Mouse (Mus musculus) kidney, adult 8-10 months (tissue): ENCODE results near the gene Flnb.
A peak's percentile ranks its signal among the peaks of the same experiment; 100 is the strongest.

Experiments used
- DNase-seq, 2 experiments: peaks; one replicate each; pipeline ENCODE4 v3.0.0; 2022

Gene Flnb

DNA sequence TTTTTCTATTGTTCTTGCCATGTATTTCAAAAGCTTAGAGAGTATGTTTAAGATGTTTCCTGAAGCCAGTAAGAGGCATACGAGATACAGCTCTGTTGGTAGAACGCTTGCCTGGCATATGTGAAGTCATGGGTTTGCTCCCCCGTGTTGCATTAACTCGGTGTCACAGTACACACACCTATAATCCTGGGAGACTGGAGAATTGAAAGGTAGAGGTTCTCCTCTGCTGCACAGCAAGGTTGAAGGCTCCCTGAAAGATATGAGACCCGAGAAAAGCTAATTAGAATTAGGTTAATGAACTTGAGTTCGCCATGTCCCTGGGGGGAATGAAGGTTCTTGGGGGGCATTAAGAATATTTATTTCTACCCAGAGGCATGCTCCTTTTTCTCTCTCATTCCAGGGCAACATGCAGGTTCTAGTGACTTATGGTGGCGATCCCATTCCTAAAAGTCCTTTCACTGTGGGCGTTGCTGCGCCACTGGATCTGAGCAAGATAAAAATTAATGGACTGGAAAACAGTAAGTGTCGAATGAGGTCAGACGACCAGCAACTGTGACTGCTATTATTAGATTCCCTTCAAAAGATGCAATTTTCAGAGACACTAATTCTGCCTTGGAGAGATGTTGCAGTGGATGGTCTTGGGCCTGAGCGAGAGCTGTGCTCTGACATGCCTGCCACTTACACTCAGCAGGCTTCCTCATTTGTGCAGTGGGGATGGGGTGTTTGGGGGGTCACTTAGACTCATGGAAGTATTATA is 83.9 kb downstream of the Flnb start:
- peak; percentile 28 to 29 for DNase-seq

DNA sequence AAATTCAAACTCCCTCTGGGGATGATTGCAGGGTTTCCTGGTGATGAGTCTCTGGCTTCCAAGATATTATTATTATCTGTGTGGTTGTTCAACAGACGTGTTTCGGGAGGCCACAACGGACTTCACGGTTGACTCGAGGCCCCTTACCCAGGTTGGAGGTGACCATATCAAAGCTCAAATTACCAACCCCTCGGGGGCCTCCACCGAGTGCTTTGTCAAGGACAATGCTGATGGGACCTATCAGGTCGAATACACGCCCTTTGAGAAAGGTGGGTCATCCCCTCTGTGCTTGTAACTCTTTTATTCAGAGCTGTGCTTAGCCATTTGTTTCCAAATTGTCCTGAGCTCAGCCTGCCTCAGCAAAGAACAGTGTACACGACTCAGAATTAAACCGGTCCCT is 89.3 kb downstream of the Flnb start:
- no peak for DNase-seq

DNA sequence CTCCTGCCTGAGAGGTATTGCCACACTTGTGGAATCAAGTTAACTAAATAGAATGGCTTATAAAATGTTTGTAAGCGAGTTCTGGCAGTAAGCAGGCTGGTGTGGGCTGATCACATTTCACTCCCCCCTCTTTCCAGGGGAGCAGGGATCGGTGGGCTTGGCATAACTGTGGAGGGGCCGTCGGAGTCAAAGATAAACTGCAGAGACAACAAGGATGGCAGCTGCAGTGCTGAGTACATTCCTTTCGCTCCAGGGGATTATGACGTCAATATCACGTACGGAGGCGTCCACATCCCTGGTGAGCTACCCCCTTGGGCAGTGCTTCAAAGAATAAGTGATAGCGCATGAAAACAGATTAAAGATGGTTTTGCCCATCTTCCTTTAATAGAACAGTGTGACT is 91.7 kb downstream of the Flnb start:
- DNase-seq = no peak

DNA sequence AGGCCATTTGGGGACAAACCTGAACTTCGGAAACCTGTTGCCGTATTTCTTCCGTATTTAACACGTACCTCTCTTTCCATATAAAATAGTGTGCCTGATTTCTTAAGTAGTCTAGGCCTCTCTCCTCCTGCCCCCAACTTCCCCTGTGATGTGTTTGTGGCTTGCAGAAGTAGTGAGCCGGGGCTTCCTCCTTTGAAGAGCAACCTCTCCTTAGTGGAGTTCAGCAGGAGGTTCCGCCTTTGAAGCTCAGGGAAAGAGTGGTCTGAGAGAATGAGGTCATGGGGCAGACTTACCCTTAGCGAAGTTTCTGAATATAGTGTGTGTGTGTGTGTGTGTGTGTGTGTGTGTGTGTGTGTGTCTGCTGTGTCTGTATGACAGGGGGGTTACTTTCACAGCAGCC is 96.1 kb downstream of the Flnb start:
- DNase-seq = no peak

DNA sequence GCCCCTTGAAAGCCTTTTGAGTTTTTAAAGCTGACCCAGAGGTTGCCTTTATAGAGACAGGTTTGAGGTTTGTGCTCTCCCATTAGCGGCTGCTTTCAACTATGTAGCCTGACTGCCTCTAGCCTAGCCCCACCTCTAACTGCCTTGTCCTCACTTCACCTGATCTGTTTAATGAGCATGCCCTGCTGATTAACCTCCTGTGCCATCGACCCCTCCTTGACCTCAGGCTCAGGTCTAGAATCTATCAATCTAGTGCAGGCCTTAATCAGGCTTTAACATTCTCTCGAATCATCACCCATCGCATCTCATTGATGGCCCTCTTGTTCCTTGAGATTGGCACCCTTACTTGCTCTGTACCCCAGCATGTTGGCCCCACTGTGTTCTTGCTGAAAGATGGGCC is 96.7 kb downstream of the Flnb start:
- DNase-seq = no peak

DNA sequence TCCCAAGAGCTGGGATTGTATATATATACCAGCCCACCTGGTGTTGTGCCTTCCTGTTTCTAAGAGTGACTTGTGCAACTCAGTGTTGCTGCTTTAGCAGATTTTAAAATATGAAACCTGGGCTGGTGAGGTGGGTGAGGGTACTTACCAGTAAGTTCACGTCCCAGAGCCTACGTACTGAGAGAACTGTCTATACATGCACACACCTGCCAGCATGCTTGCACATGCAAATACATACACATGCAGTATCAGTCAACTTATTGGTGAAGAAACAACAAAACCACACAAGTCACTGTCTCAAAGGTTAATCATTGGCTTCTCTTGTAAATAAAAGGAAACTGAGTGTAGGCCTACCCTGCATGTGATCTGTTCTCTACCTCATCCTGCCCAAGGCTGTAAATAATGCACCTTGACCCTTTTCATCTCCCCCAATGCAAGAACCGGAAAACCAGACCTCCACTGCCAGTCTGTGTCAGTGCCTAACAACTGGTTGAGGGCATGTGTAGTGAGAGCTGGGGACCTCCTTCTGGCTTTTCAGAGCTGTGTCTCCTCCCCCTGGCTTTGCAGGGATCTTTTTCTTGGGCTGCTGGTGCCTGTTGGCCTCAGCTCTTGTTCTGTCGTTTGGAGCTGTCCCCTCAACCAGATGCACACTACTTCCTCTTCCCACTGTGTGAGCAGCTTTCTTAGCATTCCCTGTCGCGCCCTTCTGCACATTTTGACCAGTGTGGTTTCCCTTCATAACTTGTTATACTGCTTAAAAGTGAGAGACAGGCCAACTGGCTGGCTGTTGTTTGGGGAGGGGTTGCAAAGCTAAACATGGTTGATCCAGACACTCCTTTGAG is 100.6 kb downstream of the Flnb start:
- no peak for DNase-seq

DNA sequence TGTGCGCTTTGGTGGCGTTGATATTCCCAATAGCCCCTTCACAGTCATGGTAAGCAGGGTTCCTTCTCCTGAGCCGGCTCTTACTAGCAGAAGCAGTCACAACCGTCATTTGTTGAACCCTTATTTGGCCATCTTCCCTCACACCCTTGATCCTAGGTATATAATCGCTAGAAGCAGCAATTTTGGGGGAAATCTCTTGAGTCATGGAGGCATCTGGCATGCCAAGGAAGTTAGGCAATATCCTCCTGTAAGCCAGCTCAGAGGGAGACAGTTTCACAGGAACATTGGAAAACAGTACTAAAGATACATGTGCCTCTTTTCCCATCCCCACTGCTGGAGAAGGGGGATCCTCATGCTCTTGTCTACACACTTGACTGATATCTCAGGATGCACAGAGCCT is 101.6 kb downstream of the Flnb start:
- no peak for DNase-seq

DNA sequence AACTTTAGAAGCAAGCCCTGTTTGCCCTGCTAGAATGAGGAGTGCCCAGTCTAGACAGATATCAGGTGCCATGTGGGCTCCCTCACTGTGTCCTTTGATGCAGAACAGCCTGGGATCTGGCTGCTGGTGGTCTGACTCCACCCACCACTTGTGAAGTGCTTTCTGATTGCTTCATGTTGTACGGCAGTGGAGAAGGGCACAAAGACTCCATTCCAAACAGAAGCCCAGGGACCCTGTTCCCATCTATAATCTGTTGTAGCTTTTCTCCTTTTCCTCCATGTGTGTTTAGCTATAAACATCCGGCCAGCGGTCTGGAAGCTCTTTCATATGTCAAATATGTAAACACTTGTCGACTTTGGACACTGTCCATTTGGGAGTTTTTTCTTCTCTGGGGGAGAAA is 102.2 kb downstream of the Flnb start:
- DNase-seq = no peak

DNA sequence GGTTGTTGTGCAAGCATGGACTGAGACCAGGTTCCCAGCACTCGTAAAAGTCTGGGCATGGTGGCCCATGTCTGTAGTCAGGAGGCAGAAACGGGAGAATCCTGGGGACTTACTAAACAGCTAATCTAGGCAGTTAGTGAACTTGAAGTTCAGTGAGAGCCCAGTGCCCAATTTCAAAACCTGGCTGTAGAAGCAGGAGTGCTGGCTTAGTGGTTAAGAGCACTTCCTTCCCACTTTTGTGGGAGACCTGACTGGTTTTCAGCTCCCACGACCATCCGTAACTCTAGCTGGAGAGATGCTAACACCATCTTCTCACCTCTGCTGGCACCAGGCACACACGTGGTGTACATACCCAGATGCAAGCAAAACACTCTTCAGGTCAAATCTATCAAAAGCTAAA is 103.7 kb downstream of the Flnb start:
- no peak for DNase-seq

DNA sequence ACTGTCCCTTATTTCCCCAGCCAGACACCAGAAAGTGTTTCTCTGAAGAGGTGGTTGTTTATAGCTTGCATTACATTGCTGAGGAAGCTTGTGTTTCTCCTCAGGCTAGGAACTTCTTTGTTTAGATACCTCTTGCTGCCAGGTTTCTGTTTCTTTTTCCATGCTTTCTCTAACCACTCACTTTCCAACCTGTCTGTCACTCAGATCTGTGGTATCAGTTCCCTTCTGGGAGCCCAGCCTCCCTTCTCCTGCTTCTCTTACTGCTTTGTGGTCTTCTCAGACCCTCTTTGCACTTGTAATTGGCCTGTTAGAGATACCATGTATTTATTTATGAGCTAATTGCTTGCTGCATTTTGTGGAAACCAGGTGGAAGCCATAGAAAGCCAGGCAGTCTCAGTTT is 105.9 kb downstream of the Flnb start:
- no peak for DNase-seq

DNA sequence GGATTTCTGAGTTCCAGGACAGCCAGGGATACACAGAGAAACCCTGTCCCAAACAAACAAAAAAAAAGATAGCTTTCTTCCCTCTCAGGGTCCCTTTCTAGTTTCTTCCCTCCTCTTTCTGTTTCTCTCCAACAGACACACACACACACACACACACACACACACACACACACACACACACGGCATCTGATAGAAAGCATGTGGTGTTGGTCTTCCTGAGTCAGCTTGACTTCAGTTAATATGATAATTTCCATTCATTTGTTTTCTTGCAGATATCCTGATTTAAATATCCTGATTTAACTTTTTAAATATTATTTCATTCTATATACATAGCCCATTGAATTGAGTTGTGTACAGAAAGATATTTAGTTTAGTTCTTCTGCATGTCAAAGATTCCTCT is 110.6 kb downstream of the Flnb start:
- DNase-seq = no peak

DNA sequence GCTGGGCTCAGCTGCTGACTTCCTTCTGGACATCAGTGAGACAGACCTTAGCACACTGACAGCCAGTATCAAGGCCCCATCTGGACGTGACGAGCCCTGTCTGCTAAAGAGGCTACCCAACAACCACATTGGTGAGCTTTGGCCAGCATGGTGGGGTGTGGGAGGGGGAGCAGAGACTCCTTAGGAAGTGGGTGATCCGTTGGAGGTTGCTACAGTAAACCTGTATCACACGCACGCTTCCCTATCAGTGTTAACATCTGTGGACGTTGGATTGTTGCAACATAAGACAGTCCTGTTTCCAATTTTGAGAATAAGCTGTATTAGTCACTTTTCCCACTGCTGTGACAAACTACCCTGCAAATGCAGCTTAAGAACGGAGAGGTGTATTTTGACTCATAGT is 111.3 kb downstream of the Flnb start:
- no peak for DNase-seq

DNA sequence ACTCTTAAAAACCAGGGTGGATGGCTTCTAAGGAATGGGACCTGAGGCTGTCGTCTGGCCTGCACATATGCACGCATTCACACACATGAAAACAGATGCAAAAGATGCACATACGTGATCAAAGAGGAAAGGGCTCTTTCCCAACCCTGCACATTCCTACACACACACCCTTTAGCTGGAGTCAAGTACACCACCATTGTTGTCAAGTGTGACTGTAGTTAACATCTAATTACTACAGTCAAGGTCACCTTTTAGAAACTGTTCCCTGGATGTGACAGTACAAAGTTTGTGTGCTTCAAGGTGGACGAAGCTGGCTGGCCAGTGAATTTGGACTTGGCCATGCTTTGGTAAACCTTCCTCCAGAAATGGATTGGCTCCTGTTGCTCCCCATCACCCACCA is 114.4 kb downstream of the Flnb start:
- no peak for DNase-seq

DNA sequence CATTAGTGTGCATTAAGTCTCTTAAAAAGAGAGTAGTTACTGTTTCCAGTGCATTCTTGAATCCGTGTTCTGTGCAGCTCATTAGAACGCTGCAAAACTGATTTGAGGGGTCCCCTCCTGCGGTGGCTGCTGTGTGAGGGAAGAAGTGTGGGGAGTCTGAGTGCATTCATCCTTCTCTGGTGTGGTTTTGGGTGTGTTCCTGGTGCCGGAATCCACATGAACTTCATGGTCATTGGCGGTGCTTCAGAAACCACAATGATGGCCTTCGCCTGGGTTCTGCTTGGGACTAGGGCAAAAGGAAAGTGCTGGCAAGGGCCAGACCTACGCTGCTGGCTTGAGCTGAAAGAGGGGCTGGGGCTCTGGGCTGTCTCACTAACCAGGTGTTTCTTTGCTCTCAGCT is 116.4 kb downstream of the Flnb start:
- no peak for DNase-seq

DNA sequence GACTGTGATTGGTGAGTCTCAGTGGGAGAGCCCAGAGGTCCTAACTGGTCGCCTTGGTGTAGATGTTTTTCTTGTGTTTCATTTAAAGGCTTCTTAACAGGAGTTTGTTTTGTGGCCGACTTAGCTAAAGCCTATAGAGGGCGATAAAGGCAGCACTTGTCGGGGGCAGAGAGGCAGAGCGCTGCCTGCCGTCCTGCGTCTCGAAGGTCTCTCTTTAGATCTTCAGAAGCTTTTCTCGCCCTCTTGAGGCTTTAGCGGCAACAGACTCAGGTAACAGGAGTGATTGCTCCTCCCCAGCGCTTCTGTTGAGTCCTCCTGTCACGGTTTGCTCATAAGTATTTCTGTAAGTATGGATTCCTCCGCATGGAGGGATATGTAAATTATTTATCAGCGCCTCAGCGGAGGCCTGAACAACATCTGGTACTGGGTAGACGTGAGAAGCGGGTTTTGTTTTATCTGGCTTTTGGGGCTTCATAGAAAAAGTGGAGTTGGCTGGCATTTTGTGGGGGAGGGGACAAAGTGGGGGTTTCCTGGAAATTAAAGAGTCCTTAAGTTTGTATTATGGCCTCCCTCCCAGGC is 119.4 kb downstream of the Flnb start:
- no peak for DNase-seq

DNA sequence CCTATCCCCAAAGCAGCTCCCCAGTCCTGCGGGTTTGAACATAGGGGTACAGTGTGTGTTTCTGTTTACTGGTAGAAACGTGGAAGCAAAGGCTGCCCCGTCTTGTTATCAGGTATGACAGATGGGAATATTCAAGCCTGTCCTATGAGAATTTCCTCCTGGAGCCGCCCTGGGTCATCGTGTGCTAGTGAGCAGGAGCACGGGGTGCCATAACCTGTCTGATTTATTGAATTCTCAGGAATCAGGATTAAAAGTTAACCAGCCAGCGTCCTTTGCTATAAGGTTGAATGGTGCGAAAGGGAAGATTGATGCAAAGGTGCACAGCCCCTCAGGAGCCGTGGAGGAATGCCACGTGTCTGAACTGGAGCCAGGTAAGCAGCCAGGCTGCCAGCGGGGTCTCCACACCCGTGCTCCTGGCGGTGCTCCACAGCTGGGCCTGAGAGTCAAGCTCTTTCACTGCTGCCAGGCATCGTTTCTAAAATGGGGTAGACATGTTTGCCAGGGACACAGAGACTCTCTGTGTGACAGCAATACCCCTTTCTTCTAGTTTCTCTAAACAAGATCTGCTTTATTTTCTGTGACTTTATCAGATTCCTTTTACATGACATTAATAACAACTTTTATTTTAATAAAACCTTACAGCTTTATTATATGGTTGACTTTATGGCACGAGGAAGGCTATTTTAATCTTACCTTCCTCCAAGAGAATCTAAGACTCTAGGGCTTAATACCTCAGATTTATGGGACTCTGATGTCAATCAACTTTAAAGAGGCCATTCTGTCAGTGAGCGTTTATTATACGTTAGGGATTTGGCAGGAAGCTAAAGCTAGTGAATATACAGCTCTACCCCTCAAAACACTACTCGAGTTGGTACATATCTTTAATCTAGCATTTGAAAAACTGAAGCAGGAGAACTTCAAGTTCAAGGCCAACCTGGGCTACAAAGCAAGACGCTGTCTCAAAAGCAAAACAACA is 121.3 kb downstream of the Flnb start:
- peak in 1 of 2 experiments; percentile 28 for DNase-seq

DNA sequence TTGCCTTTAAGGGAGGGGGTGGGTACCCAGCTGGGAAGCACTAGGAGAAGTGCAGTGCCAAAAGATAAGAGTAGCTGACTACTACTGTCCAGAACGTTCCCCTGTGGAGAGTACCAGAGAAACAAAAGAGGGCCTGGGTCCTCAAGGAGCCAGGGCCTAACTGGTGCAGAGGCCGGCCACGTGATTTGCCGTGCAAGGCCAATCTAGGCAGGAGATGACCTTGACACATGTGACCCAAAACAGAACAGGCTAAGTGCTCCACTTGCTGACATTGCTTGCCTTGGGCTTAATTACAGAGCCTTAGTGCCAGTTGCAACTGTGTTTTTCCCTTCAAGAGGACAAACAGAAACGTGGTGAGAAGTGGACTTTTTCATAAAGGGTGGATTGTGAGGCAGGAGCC is 123.7 kb downstream of the Flnb start:
- peak in 1 of 2 experiments; percentile 31 for DNase-seq

DNA sequence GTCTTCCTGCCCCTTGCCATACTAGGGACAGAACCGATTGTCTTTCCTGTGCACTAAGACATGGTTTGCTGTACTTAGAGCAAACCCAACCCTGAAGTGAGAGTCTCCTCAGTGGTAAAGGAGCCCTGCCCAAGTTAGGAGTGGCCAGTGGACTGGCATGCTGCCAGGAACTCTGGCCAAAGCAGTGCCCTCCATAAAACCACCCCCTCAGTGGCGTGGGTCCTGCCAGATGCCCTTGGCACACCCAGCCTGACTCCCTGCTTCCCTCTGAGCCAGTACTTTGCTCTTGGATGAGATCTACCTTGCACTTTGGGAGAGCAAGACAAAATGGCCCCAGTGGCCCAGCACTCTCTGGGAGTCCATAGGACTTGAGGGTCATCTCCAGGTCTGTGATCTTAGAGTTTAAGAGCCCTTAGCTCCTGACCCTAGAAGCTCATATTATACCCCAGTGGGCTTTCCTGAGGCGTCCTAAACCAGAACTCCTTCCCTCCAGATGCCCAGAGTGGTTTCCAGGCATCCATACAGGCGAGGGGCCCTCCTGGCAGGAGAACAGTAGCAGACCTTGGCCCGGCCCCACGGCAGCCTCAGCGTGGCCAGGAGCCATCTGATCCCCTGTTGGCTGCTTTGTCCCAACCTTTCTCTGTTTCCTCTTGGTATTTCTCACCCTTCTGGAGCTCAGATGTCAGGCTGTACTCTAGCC is 125.5 kb downstream of the Flnb start:
- peak; percentile 85 to 88 for DNase-seq

DNA sequence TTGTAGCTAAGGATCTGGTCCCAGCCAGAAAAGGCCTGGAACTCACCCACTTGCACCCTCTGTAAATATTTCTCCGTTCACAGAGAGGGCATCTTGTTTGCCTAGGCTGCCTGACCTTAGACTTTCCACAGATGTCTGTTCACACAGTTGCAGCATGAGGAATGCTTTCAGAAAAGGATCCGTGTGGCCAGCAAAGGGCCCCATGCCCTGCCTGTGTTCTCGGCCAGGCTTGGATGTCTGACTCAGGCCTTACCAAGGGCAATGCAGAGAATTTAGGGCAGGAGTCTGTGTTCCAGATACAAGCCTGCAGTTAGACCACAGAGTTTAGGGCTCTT is 126.0 kb downstream of the Flnb start:
- DNase-seq = no peak

DNA sequence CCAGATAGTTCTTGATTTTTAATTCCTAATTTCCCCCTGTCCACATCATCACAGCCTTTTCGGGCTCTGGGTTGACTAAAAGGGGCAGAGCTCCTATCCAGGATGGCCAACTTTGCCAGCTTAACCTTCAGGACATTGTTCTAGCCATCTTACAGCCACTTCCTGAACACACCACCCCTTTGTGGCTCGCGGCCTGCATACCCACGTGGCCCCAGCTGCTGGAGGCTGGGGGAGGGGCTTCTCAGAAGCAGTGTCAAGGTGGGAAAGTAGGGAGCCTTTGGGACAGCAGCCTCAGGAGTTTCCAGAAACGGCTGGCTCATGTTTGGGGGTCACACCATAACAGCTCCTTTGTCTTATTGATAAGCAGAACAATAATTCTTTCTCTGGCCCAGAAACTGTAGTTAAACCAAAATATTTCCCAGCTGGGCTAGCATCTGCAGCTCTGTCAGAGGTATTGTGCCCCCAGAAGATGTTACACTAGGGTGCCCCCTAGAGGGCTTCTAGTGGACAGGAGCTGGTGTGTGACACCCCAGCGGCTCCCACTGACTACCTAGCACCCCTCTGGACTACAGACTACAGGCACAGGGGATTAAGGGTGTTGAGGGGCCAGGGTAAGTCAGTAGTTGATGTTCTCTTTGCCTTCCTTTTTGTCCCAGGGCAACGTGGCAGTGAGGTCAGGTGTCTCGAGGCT is 126.7 kb downstream of the Flnb start:
- DNase-seq = no peak

DNA sequence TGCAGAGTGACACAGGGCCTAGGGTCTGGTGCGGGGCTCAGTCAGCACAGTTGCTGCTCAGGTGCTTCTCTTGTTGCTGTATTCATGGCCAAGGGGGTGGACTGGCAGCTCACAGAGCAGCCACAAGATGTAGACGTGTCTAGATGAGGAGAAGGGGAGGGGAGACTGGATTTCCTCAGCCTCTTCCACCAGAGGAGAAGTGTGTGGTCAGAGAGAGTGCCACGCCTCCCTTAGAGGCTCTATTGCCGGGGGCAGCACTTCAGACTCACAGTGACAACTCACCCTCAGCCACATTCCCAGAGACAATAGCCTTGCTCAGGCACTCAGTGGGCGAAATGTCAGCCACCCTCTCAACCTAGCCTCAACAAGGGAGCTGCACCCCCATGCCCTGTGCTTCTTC is 127.5 kb downstream of the Flnb start:
- no peak for DNase-seq

DNA sequence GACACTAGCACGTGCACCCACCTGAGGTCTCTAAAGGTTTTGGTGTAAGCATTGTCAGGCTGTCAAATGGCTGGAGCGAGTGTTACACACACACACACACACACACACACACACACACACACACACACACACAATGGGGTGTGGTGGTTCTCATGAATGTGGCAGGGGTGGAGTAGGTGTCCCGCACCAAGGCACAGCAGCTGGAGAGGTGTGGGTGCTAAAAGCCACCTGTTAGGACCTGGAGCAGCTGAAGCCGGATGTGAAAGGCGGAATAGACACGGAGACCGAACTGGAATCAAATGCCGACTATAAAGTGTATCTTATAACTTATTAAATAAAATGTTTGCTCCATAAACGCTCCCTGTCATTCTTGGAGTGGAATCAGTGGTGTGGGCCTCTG is 133.5 kb downstream of the Flnb start:
- DNase-seq = no peak
